Mouse (Mus musculus): ENCODE results near the gene Adgre4. TPM values are rescaled to one million over a fixed set of nuclear protein-coding genes. Genes with fewer than 3 reads are reported as not detected.
"Not testable (repeated sequence)": the region's sequence is repeated elsewhere in the genome, so short reads cannot be mapped to it uniquely, and the experiment has no call there.

The Adgre4 gene
- polyA plus RNA-seq, 1 experiment from 2014 or later, result 0.58 TPM

DNA sequence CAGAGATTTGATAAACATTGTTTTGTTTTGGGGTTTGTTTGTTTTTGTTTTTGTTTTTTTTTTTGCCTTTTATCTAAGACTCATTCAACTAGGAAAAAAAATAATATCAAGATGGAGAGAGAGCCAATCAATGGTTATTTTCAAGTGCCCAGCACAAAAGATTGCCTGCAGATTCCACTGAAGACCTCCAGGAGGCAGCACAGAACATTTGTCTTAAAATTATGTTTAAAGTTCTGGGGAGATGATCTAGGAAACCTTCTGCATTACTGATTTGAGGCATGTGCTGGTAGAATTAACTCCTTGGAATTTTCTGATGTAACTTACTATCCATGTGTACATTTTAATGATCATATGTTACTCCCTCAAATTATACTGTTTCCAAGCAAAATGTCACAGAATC, 63.9 kb downstream of the Adgre4 start:
- Histone ChIP-seq H3K27ac (ENCODE audit: low read length) (no peak overlapping the region), H3K27me3 (ENCODE audit: control insufficient read depth, insufficient read depth, low read length) (no peaks in the 10 kb centered on the region), H3K9ac (ENCODE audit: low read length) (no peak overlapping the region), H3K9me3 (replicated peaks; ENCODE audit: control insufficient read depth, low read length) (no peaks in the 10 kb centered on the region), H3K4me2 (ENCODE audit: low read depth, low read length) (no peak overlapping the region), H3K4me1 (ENCODE audit: control insufficient read depth, insufficient read depth, low read length) (no peaks in the 10 kb centered on the region), H3K36me3 (ENCODE audit: control insufficient read depth, insufficient read depth) (no peaks in the 10 kb centered on the region), H3K4me3 (ENCODE audit: low read length) (no peak overlapping the region)
- no peak for ATAC-seq (replicated peaks; ENCODE audit: extremely low read depth, insufficient read depth, low FRiP score)

GRCm38 (mm10) chr17:55816853-55817252, 67.1 kb downstream of the Adgre4 start:
- no peaks in the 10 kb centered on the region for H3K9me3 ChIP-seq (replicated peaks; ENCODE audit: control insufficient read depth, low read length)
- no peaks in the 10 kb centered on the region for H3K36me3 ChIP-seq (ENCODE audit: control insufficient read depth, insufficient read depth)
- H3K27me3 ChIP-seq (ENCODE audit: control insufficient read depth, insufficient read depth, low read length), result no peaks in the 10 kb centered on the region
- WGBS, result 80% methylated on average over 4 of the region's 4 CpGs
- H3K27ac ChIP-seq (ENCODE audit: low read length), result no peak overlapping the region
- H3K4me2 ChIP-seq (ENCODE audit: low read depth, low read length), result no peak overlapping the region
- no peaks in the 10 kb centered on the region for H3K4me1 ChIP-seq (ENCODE audit: control insufficient read depth, insufficient read depth, low read length)
- no peak overlapping the region for H3K9ac ChIP-seq (ENCODE audit: low read length)
- no peak for ATAC-seq (replicated peaks; ENCODE audit: extremely low read depth, insufficient read depth, low FRiP score)
- H3K4me3 ChIP-seq (ENCODE audit: low read length), result no peak overlapping the region

DNA sequence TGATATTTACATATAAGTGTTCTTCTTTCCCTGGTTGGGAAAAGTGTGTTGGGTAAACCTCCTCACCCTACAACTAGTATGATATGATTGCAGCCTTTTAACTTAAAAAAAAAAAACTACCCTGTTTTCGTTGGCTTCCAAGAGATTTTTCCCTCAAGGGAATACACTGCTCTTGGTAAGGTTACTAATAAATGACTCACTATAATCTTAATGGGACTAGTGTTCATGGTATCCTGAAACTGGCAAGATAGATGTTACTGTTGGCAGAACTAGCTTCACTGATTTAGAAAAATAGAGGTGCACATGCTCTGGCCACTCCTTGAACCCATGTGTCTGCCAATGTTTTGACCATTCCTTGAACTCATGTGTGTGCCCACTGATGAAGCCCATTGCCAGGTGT, 71.8 kb downstream of the Adgre4 start:
- no peak overlapping the region for H3K27ac ChIP-seq (ENCODE audit: low read length)
- no peaks in the 10 kb centered on the region for H3K4me1 ChIP-seq (ENCODE audit: control insufficient read depth, insufficient read depth, low read length)
- 56% methylated on average over 1 of the region's 1 CpGs for WGBS
- ATAC-seq (replicated peaks; ENCODE audit: extremely low read depth, insufficient read depth, low FRiP score), result no peak
- H3K4me3 ChIP-seq (ENCODE audit: low read length), result no peak overlapping the region
- no peaks in the 10 kb centered on the region for H3K27me3 ChIP-seq (ENCODE audit: control insufficient read depth, insufficient read depth, low read length)
- no peak overlapping the region for H3K4me2 ChIP-seq (ENCODE audit: low read depth, low read length)
- H3K9me3 ChIP-seq (replicated peaks; ENCODE audit: control insufficient read depth, low read length), result no peaks in the 10 kb centered on the region
- H3K9ac ChIP-seq (ENCODE audit: low read length), result no peak overlapping the region
- H3K36me3 ChIP-seq (ENCODE audit: control insufficient read depth, insufficient read depth), result no peaks in the 10 kb centered on the region

GRCm38 (mm10) chr17:55843067-55843466, 93.3 kb downstream of the Adgre4 start:
- Histone ChIP-seq H3K4me3 (ENCODE audit: low read length) (no peak overlapping the region), H3K4me1 (ENCODE audit: control insufficient read depth, insufficient read depth, low read length) (no peaks in the 10 kb centered on the region), H3K36me3 (ENCODE audit: control insufficient read depth, insufficient read depth) (no peaks in the 10 kb centered on the region), H3K27me3 (ENCODE audit: control insufficient read depth, insufficient read depth, low read length) (no peaks in the 10 kb centered on the region), H3K9ac (ENCODE audit: low read length) (no peak overlapping the region), H3K4me2 (ENCODE audit: low read depth, low read length) (no peak overlapping the region), H3K9me3 (replicated peaks; ENCODE audit: control insufficient read depth, low read length) (no peaks in the 10 kb centered on the region), H3K27ac (ENCODE audit: low read length) (no peak overlapping the region)
- no peak for ATAC-seq (replicated peaks; ENCODE audit: extremely low read depth, insufficient read depth, low FRiP score)
- 78% methylated on average over 4 of the region's 4 CpGs for WGBS

- Histone ChIP-seq H3K4me1 (ENCODE audit: control insufficient read depth, insufficient read depth, low read length) (peaks cover 10% of the 10 kb centered on the region), H3K9me3 (replicated peaks; ENCODE audit: control insufficient read depth, low read length) (no peaks in the 10 kb centered on the region), H3K27me3 (ENCODE audit: control insufficient read depth, insufficient read depth, low read length) (no peaks in the 10 kb centered on the region), H3K4me3 (ENCODE audit: low read length) (no peak overlapping the region), H3K9ac (ENCODE audit: low read length) (no peak overlapping the region), H3K36me3 (ENCODE audit: control insufficient read depth, insufficient read depth) (no peaks in the 10 kb centered on the region; the same call in 1 of the 2 replicates), H3K27ac (ENCODE audit: low read length) (no peak overlapping the region), H3K4me2 (ENCODE audit: low read depth, low read length) (no peak overlapping the region)
- 87% methylated on average over 4 of the region's 4 CpGs for WGBS
- no peak for ATAC-seq (replicated peaks; ENCODE audit: extremely low read depth, insufficient read depth, low FRiP score)
Observed at GRCm38 (mm10) chr17:55877184-55877583, 127.4 kb downstream of the Adgre4 start.

- peak; percentile 8; the same call in 1 of the 2 replicates for ATAC-seq (replicated peaks; ENCODE audit: extremely low read depth, insufficient read depth, low FRiP score)
- Histone ChIP-seq H3K27ac (ENCODE audit: low read length) (peak overlapping the region; percentile 74), H3K9ac (ENCODE audit: low read length) (peak overlapping the region; percentile 68), H3K4me3 (ENCODE audit: low read length) (peak overlapping the region; percentile 62), H3K4me2 (ENCODE audit: low read depth, low read length) (peak overlapping the region; percentile 74)
- not testable (repeated sequence) for H3K36me3 ChIP-seq (ENCODE audit: control insufficient read depth, insufficient read depth); H3K9me3 ChIP-seq (replicated peaks; ENCODE audit: control insufficient read depth, low read length); H3K4me1 ChIP-seq (ENCODE audit: control insufficient read depth, insufficient read depth, low read length); H3K27me3 ChIP-seq (ENCODE audit: control insufficient read depth, insufficient read depth, low read length)
- 0% methylated on average over 6 of the region's 8 CpGs for WGBS
Observed at GRCm38 (mm10) chr17:55878282-55878635, 128.5 kb downstream of the Adgre4 start.

- peak within 1 kb of the TSS; percentile 74 for H3K4me2 ChIP-seq (ENCODE audit: low read depth, low read length)
- H3K4me3 ChIP-seq (ENCODE audit: low read length), result peak within 1 kb of the TSS; percentile 62
- not testable (repeated sequence) for H3K36me3 ChIP-seq (ENCODE audit: control insufficient read depth, insufficient read depth); H3K27me3 ChIP-seq (ENCODE audit: control insufficient read depth, insufficient read depth, low read length); H3K9me3 ChIP-seq (replicated peaks; ENCODE audit: control insufficient read depth, low read length); H3K4me1 ChIP-seq (ENCODE audit: control insufficient read depth, insufficient read depth, low read length)
- H3K27ac ChIP-seq (ENCODE audit: low read length), result peak within 1 kb of the TSS; percentile 76
- H3K9ac ChIP-seq (ENCODE audit: low read length), result peak within 1 kb of the TSS; percentile 81
- ATAC-seq (replicated peaks; ENCODE audit: extremely low read depth, insufficient read depth, low FRiP score), result peak; percentile 99
- WGBS, result under 1% methylated on average over 36 of the region's 53 CpGs
Observed at GRCm38 (mm10) chr17:55878636-55879369, 129.0 kb downstream of the Adgre4 start, which contains the start of gene Zfp119a. Gene Zfp119a, minus strand, starts transcription at chr17:55878930.

- Histone ChIP-seq H3K4me2 (ENCODE audit: low read depth, low read length) (no peak overlapping the region), H3K27ac (ENCODE audit: low read length) (no peak overlapping the region)
- 35% methylated on average over 2 of the region's 2 CpGs for WGBS
Observed at GRCm38 (mm10) chr17:55883631-55884030, 133.8 kb downstream of the Adgre4 start.

GRCm38 (mm10) chr17:55884912-55885311, 135.1 kb downstream of the Adgre4 start:
- 0 out of 2 replicates have a peak, but pooled peaks cover 2% of the 10 kb centered on the region for H3K27me3 ChIP-seq (ENCODE audit: control insufficient read depth, insufficient read depth, low read length)
- H3K4me1 ChIP-seq (ENCODE audit: control insufficient read depth, insufficient read depth, low read length), result no peaks in the 10 kb centered on the region
- H3K4me2 ChIP-seq (ENCODE audit: low read depth, low read length), result no peak overlapping the region
- no peaks in the 10 kb centered on the region for H3K36me3 ChIP-seq (ENCODE audit: control insufficient read depth, insufficient read depth)
- no peak for ATAC-seq (replicated peaks; ENCODE audit: extremely low read depth, insufficient read depth, low FRiP score)
- 43% methylated on average over 2 of the region's 2 CpGs for WGBS
- H3K9ac ChIP-seq (ENCODE audit: low read length), result no peak overlapping the region
- no peak overlapping the region for H3K27ac ChIP-seq (ENCODE audit: low read length)
- no peak overlapping the region for H3K4me3 ChIP-seq (ENCODE audit: low read length)
- H3K9me3 ChIP-seq (replicated peaks; ENCODE audit: control insufficient read depth, low read length), result no peaks in the 10 kb centered on the region

More at GRCm38 (mm10) chr17:55883631-55884030, 133.8 kb downstream of the Adgre4 start:
- Histone ChIP-seq H3K36me3 (ENCODE audit: control insufficient read depth, insufficient read depth) (no peaks in the 10 kb centered on the region), H3K4me1 (ENCODE audit: control insufficient read depth, insufficient read depth, low read length) (peaks cover 4% of the 10 kb centered on the region), H3K27me3 (ENCODE audit: control insufficient read depth, insufficient read depth, low read length) (0 out of 2 replicates have a peak, but pooled peaks cover 2% of the 10 kb centered on the region), H3K9ac (ENCODE audit: low read length) (no peak overlapping the region), H3K4me3 (ENCODE audit: low read length) (no peak overlapping the region), H3K9me3 (replicated peaks; ENCODE audit: control insufficient read depth, low read length) (no peaks in the 10 kb centered on the region)
- no peak for ATAC-seq (replicated peaks; ENCODE audit: extremely low read depth, insufficient read depth, low FRiP score)

Data from heart, embryonic 16.5 days (tissue).